Mouse (Mus musculus) ES-Bruce4 (cell line): ENCODE results near the gene B3gnt4. TPM values are rescaled to one million over a fixed set of nuclear protein-coding genes. Genes with fewer than 3 reads are reported as not detected.

Experiments used
- H3K27ac ChIP-seq: 2 replicates; pipeline ENCODE4 v1.5.1; 2012; ENCODE audit warnings: low read length, inconsistent platforms; ENCODE audit not compliant: insufficient read depth
- H3K27me3 ChIP-seq: 2 replicates; pipeline ENCODE4 v1.6.1; 2012; ENCODE audit warnings: mild to moderate bottlenecking, low read length, inconsistent platforms; ENCODE audit not compliant: control insufficient read depth, poor library complexity, insufficient read depth, severe bottlenecking
- H3K36me3 ChIP-seq: 2 replicates; pipeline ENCODE4 v1.6.1; 2012; ENCODE audit warnings: inconsistent platforms, mild to moderate bottlenecking, low read length, moderate library complexity; ENCODE audit not compliant: control insufficient read depth, poor library complexity, insufficient read depth, severe bottlenecking
- H3K4me1 ChIP-seq: one replicate; pipeline ENCODE4 v1.8.1; 2011; ENCODE audit warnings: low read length; ENCODE audit not compliant: control insufficient read depth, insufficient read depth
- H3K4me3 ChIP-seq: 2 replicates; pipeline ENCODE4 v1.5.1; 2011; ENCODE audit warnings: low read depth, mild to moderate bottlenecking, low read length
- H3K9ac ChIP-seq: 2 replicates; pipeline ENCODE4 v1.6.1; 2012; ENCODE audit warnings: low read depth, mild to moderate bottlenecking, inconsistent platforms; ENCODE audit not compliant: poor library complexity, severe bottlenecking
- H3K9me3 ChIP-seq: replicated peaks from 2 replicates; pipeline ENCODE4 v1.6.1; 2012; ENCODE audit warnings: mild to moderate bottlenecking, low read length, inconsistent platforms; ENCODE audit not compliant: control insufficient read depth, poor library complexity, insufficient read depth, severe bottlenecking
- CTCF ChIP-seq: IDR thresholded peaks from one replicate; pipeline ENCODE4 v1.8.1; 2011; ENCODE audit warnings: low read depth, low read length
- EP300 ChIP-seq: IDR thresholded peaks from 2 replicates; pipeline ENCODE4 v1.6.1; 2011; ENCODE audit warnings: low read depth, low read length; ENCODE audit not compliant: insufficient read depth
- POLR2A ChIP-seq: IDR thresholded peaks from one replicate; pipeline ENCODE4 v1.8.1; 2011; ENCODE audit warnings: low read length; ENCODE audit not compliant: insufficient read depth
- polyA plus RNA-seq: library from polyadenylated mRNA; stranded (reverse); fragments of >200 nt; gene quantifications from 2 replicates; pipeline ENCODE4 v1.2.4, GENCODE M21; 2011; ENCODE audit warnings: low read depth; ENCODE audit not compliant: missing spikeins, insufficient read depth, insufficient read length

The B3gnt4 gene
- polyA plus RNA-seq, 1 experiment: 0.85 TPM

DNA sequence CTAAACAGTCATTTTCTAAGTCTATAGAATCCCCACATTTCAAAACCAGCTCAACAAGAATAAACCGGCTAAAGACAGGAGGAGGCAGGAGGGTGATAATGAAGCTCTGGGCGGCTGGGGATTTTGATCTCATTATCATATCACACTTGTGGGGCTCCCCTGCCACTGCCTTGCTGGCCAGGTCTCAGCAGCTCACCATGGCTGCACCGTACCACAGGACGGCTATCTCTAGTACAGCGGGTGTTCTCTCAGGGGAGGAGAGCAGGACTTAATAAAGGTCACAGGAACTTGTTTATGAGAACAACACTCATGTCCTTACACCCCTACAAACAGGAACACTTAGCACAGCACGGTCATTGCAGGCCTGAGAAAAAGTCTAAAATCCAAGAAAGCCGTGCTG is 45.4 kb downstream of the B3gnt4 start:
- no peaks in the 10 kb centered on the region for H3K27me3 ChIP-seq
- TF ChIP-seq POLR2A (no peak), CTCF (no peak), EP300 (no peak)
- H3K9me3 ChIP-seq: no peaks in the 10 kb centered on the region
- H3K36me3 ChIP-seq: no peaks in the 10 kb centered on the region
- no peak overlapping the region for H3K4me3 ChIP-seq
- H3K9ac ChIP-seq: no peak overlapping the region
- H3K4me1 ChIP-seq: no peaks in the 10 kb centered on the region
- no peak overlapping the region for H3K27ac ChIP-seq

- H3K9me3 ChIP-seq: no peaks in the 10 kb centered on the region
- TF ChIP-seq EP300 (no peak), POLR2A (no peak), CTCF (no peak)
- no peaks in the 10 kb centered on the region for H3K36me3 ChIP-seq
These were observed 46.2 kb downstream of the B3gnt4 start for GRCm38 (mm10) chr5:123556451-123556850.

DNA sequence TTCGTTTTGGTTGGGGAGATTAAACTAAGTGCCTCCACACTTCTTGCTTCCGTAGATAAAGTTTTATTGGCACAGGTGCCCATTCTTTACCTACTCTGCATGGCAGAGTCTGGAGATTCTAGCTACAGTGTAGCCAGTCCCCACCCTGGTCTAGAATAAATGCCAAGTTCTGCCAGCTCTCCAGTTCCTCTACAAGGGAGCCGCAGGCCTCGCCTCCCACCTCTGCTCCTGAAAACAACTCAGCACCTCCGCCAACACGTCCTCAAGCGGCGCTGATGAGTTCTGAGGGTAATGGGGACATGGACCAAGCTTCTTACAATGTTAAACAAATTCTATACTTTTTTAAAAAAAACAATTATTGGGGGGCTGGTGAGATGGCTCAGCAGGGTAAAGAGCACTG is 49.3 kb downstream of the B3gnt4 start:
- Histone ChIP-seq H3K4me1 (no peaks in the 10 kb centered on the region), H3K4me3 (no peak overlapping the region), H3K27me3 (no peaks in the 10 kb centered on the region), H3K9me3 (no peaks in the 10 kb centered on the region), H3K36me3 (peaks cover 2% of the 10 kb centered on the region; the same call in 1 of the 2 replicates), H3K9ac (no peak overlapping the region), H3K27ac (no peak overlapping the region)
- TF ChIP-seq EP300: no peak
- no peak for TF ChIP-seq POLR2A
- TF ChIP-seq CTCF: no peak

More at GRCm38 (mm10) chr5:123556451-123556850, 46.2 kb downstream of the B3gnt4 start:
- Histone ChIP-seq H3K4me1 (no peaks in the 10 kb centered on the region), H3K4me3 (no peak overlapping the region), H3K27me3 (no peaks in the 10 kb centered on the region), H3K27ac (no peak overlapping the region), H3K9ac (no peak overlapping the region)

- Histone ChIP-seq H3K9me3 (no peaks in the 10 kb centered on the region), H3K27ac (no peak overlapping the region), H3K4me3 (no peak overlapping the region), H3K27me3 (no peaks in the 10 kb centered on the region), H3K9ac (no peak overlapping the region), H3K4me1 (no peaks in the 10 kb centered on the region), H3K36me3 (peaks cover 5% of the 10 kb centered on the region; the same call in 1 of the 2 replicates)
- TF ChIP-seq CTCF (no peak), POLR2A (no peak), EP300 (no peak)
These were observed 50.9 kb downstream of the B3gnt4 start for GRCm38 (mm10) chr5:123561128-123561527.

Other genes with a start within 250 kb of the B3gnt4 start
- gene Bcl7a, start 166.6 kb upstream of the B3gnt4 start, polyA plus RNA-seq: 25.2 and 25.4 TPM in 2 replicates
- 22.5 and 23.0 TPM in 2 replicates for gene Mlxip, start 115.7 kb upstream of the B3gnt4 start, polyA plus RNA-seq
- gene Lrrc43, start 21.2 kb upstream of the B3gnt4 start, polyA plus RNA-seq: 0.32 TPM in 1 of 2 replicates, not detected in the other
- gene Il31, start 21.0 kb upstream of the B3gnt4 start, polyA plus RNA-seq: not detected in 2 replicates
- gene Diablo, start 13.7 kb downstream of the B3gnt4 start, polyA plus RNA-seq: 64.6 and 73.1 TPM in 2 replicates
- gene Gm49027, start 15.0 kb downstream of the B3gnt4 start, polyA plus RNA-seq: 0.87 TPM in 1 of 2 replicates, not detected in the other
- gene Vps33a, start 62.6 kb downstream of the B3gnt4 start, polyA plus RNA-seq: 20.5 and 25.8 TPM in 2 replicates
- 35.8 and 42.2 TPM in 2 replicates for gene Clip1, start 174.2 kb downstream of the B3gnt4 start, polyA plus RNA-seq
- gene Zcchc8, start 210.6 kb downstream of the B3gnt4 start, polyA plus RNA-seq: 114 and 117 TPM in 2 replicates
- gene Rsrc2, start 239.0 kb downstream of the B3gnt4 start, polyA plus RNA-seq: 242 and 268 TPM in 2 replicates
- 96.7 and 109 TPM in 2 replicates for gene Kntc1, start 239.3 kb downstream of the B3gnt4 start, polyA plus RNA-seq